Mouse (Mus musculus) liver, embryonic 13.5 days (tissue): ENCODE data around the gene Tubb2a. TPM values are rescaled to one million over a fixed set of nuclear protein-coding genes. Genes with fewer than 3 reads are reported as not detected.
"Not testable (repeated sequence)": the region's sequence is repeated elsewhere in the genome, so short reads cannot be mapped to it uniquely, and the experiment has no call there.

Experiments
- ATAC-seq: fragments of 200-750 bp; cut with Nextera tagmentation; 2 replicates; pipeline ENCODE4 v1.8.0; 2017; ENCODE audit warnings: low read depth, mild to moderate bottlenecking, moderate number of reproducible peaks, moderate library complexity
- DNase-seq: peaks from one replicate; pipeline ENCODE4 v3.0.0; 2022
- H3K27ac ChIP-seq: fragments of 300-500 bp; sonication (generic); 2 replicates; pipeline ENCODE4 v1.5.1; 2015; ENCODE audit warnings: moderate library complexity, mild to moderate bottlenecking, inconsistent platforms
- H3K27me3 ChIP-seq: fragments of 300-500 bp; sonication (generic); 2 replicates; pipeline ENCODE4 v1.6.1; 2015; ENCODE audit warnings: mild to moderate bottlenecking, inconsistent platforms
- H3K36me3 ChIP-seq: fragments of 300-500 bp; sonication (generic); 2 replicates; pipeline ENCODE4 v1.6.1; 2015; ENCODE audit warnings: mild to moderate bottlenecking, inconsistent platforms
- H3K4me1 ChIP-seq: fragments of 300-500 bp; sonication (generic); replicated peaks from 2 replicates; pipeline ENCODE4 v1.6.1; 2015; ENCODE audit warnings: inconsistent platforms
- H3K4me2 ChIP-seq: fragments of 300-500 bp; sonication (generic); 2 replicates; pipeline ENCODE4 v1.6.1; 2015; ENCODE audit warnings: inconsistent platforms, mild to moderate bottlenecking, moderate library complexity
- H3K4me3 ChIP-seq: fragments of 300-500 bp; sonication (generic); replicated peaks from 2 replicates; pipeline ENCODE4 v1.5.1; 2015; ENCODE audit warnings: mild to moderate bottlenecking, inconsistent platforms
- H3K9ac ChIP-seq: fragments of 300-500 bp; sonication (generic); 2 replicates; pipeline ENCODE4 v1.6.1; 2015; ENCODE audit warnings: mild to moderate bottlenecking, inconsistent platforms
- H3K9me3 ChIP-seq: fragments of 300-500 bp; sonication (generic); replicated peaks from 2 replicates; pipeline ENCODE4 v1.6.1; 2016; ENCODE audit warnings: inconsistent platforms
- WGBS: fragments of 180-500 bp; shearing (Covaris S2); methylation state at CpG from one replicate; pipeline ENCODE4 v1.1.7; 2015; ENCODE audit not compliant: insufficient replicate concordance; 5-methylcytosine and 5-hydroxymethylcytosine counted together
- polyA plus RNA-seq: library from polyadenylated mRNA; unstranded; fragments of >200 nt; fragmentation: Nextera tagmentation; extraction: Ambion mirVana; gene quantifications from 2 replicates; pipeline ENCODE4 v1.2.1, GENCODE M21; 2015

Tubb2a gene
- polyA plus RNA-seq, 1 experiment from 2014 or later = 67.7 TPM

DNA sequence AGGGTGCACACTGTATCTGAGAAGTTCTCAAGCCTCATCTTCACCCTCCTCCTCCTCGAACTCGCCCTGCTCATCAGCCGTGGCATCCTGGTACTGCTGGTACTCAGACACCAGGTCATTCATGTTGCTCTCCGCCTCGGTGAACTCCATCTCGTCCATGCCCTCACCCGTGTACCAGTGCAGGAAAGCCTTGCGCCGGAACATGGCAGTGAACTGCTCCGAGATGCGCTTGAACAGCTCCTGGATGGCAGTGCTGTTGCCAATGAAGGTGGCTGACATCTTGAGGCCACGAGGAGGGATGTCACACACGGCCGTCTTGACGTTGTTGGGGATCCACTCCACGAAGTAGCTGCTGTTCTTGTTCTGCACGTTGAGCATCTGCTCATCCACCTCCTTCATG lies 3.4 kb downstream of the Tubb2a start:
- H3K27me3 ChIP-seq, H3K9me3 ChIP-seq, H3K4me3 ChIP-seq, H3K27ac ChIP-seq, H3K9ac ChIP-seq, DNase-seq, H3K4me2 ChIP-seq, ATAC-seq: not testable (repeated sequence)
- 67% methylated on average over 11 of the region's 17 CpGs for WGBS
- Histone ChIP-seq H3K4me1 (peaks cover 23% of the 10 kb centered on the region), H3K36me3 (peaks cover 13% of the 10 kb centered on the region)

GRCm38 (mm10) chr13:34072847-34073246 lies 5.0 kb downstream of the Tubb2a start:
- ATAC-seq = no peak
- peaks cover 13% of the 10 kb centered on the region for H3K4me1 ChIP-seq
- no peak overlapping the region for H3K27ac ChIP-seq
- H3K4me3 ChIP-seq = no peak overlapping the region
- H3K9ac ChIP-seq = no peak overlapping the region
- H3K4me2 ChIP-seq = no peak overlapping the region
- 73% methylated on average over 3 of the region's 3 CpGs for WGBS
- DNase-seq = no peak
- H3K27me3 ChIP-seq = no peaks in the 10 kb centered on the region
- H3K36me3 ChIP-seq = peaks cover 13% of the 10 kb centered on the region
- H3K9me3 ChIP-seq = no peaks in the 10 kb centered on the region

DNA sequence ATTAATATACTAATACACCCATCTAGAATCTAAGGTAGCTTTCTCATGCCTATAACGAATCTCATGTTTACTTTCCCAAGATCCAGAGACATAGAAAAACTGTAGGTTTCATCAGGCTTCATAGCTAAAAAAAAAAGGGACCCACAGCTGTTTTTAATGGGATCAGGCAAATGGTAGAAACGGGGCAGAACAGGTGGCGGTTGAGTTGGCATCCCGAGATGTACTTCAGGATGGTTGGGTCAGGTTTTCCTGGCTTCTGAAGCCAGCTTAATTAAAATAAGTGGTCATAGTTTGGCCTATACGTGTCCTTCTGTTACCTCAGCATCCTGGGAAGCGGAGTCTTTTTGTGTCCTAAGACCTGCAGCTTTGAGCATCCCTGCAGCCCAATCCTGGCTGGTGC lies 6.0 kb downstream of the Tubb2a start:
- Histone ChIP-seq H3K4me1 (peaks cover 6% of the 10 kb centered on the region), H3K27ac (no peak overlapping the region), H3K27me3 (no peaks in the 10 kb centered on the region), H3K4me3 (no peak overlapping the region), H3K4me2 (no peak overlapping the region), H3K9ac (no peak overlapping the region), H3K36me3 (peaks cover 13% of the 10 kb centered on the region), H3K9me3 (no peaks in the 10 kb centered on the region)
- 74% methylated on average over 6 of the region's 6 CpGs for WGBS
- DNase-seq (no peak), ATAC-seq (no peak)

DNA sequence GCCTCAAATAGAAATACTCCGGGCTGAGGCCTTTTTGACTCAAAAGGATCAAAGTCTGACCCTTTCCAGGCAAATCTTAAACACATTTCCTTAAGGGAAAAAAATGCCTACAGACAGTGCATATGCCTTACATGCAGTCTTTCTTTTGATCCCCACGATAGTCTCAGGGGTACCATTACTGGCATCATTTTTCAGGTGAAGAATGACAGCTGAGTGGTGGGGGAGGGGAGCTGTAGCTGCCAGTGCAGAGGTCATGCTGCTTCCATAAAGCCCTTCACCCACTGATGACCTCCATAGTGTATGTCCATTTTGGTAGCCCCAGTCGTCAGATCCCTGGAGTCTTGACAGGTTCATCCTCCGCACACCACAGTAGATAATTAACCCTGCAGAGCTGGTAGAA lies 7.5 kb downstream of the Tubb2a start:
- no peak for DNase-seq
- no peaks in the 10 kb centered on the region for H3K9me3 ChIP-seq
- no peak overlapping the region for H3K4me2 ChIP-seq
- no peak for ATAC-seq
- H3K27ac ChIP-seq = no peak overlapping the region
- no peak overlapping the region for H3K4me3 ChIP-seq
- H3K4me1 ChIP-seq = no peaks in the 10 kb centered on the region; the same call in 1 of the 2 replicates
- peaks cover 6% of the 10 kb centered on the region for H3K36me3 ChIP-seq
- WGBS = 71% methylated on average over 4 of the region's 4 CpGs
- no peak overlapping the region for H3K9ac ChIP-seq
- no peaks in the 10 kb centered on the region for H3K27me3 ChIP-seq

GRCm38 (mm10) chr13:34066351-34066750 lies 11.5 kb downstream of the Tubb2a start:
- Histone ChIP-seq H3K9me3 (no peaks in the 10 kb centered on the region), H3K4me2 (no peak overlapping the region), H3K4me1 (no peaks in the 10 kb centered on the region; the same call in 1 of the 2 replicates), H3K36me3 (no peaks in the 10 kb centered on the region), H3K4me3 (no peak overlapping the region), H3K27ac (no peak overlapping the region), H3K9ac (no peak overlapping the region), H3K27me3 (no peaks in the 10 kb centered on the region)
- DNase-seq (no peak), ATAC-seq (no peak)
- WGBS = 53% methylated on average over 1 of the region's 1 CpGs

DNA sequence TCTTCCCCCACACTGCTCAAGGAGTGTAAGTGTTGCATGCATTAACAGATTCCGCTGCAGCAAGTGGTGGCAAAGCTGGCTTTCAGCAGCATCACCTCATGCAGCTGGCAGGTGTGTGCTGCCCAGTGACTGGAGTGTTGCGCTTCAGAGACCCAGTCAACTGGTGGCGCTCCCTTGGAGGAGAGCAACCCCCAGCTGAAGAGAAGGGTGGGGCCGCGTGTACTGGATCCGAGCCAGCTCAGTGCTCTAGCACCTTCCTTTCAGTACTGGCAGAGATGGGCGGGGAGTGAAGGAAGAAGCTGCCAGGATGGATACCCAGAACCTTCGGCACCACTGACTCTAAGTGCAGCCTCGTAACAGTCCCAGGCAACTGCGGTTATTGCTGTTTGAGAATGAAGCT lies 15.3 kb downstream of the Tubb2a start:
- H3K4me2 ChIP-seq = no peak overlapping the region
- H3K36me3 ChIP-seq = no peaks in the 10 kb centered on the region
- WGBS = 74% methylated on average over 10 of the region's 10 CpGs
- H3K27ac ChIP-seq = no peak overlapping the region
- no peaks in the 10 kb centered on the region for H3K9me3 ChIP-seq
- no peak overlapping the region for H3K4me3 ChIP-seq
- H3K9ac ChIP-seq = no peak overlapping the region
- ATAC-seq (no peak), DNase-seq (no peak)
- H3K4me1 ChIP-seq = no peaks in the 10 kb centered on the region
- no peaks in the 10 kb centered on the region for H3K27me3 ChIP-seq

DNA sequence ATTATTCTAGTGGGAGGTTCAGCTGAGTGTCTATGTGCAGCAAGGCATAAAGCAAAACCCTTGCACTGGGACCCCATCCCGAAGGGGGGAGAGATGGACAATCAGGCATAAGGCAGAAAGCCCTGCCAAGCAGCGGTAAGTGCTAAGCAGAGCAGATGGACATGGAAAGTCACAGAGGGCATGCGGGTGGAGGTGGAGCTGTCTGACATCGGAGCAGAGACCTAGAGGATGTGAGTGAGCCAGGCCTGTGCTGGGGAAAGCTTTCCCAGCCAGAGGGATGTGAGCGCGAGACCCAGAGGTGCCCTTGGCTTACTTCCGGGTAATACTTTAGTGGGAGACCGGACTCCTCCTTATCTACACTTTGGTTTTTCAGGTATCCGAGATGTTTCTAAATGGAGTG lies 17.7 kb downstream of the Tubb2a start:
- no peaks in the 10 kb centered on the region for H3K27me3 ChIP-seq
- no peak overlapping the region for H3K27ac ChIP-seq
- peaks cover 7% of the 10 kb centered on the region for H3K36me3 ChIP-seq
- 74% methylated on average over 9 of the region's 9 CpGs for WGBS
- no peak overlapping the region for H3K9ac ChIP-seq
- no peaks in the 10 kb centered on the region for H3K4me1 ChIP-seq
- ATAC-seq (no peak), DNase-seq (no peak)
- H3K9me3 ChIP-seq = no peaks in the 10 kb centered on the region
- H3K4me3 ChIP-seq = no peak overlapping the region
- H3K4me2 ChIP-seq = no peak overlapping the region

- no peak for ATAC-seq
- no peaks in the 10 kb centered on the region for H3K27me3 ChIP-seq
- no peak overlapping the region for H3K4me3 ChIP-seq
- H3K27ac ChIP-seq = no peak overlapping the region
- no peak for DNase-seq
- no peaks in the 10 kb centered on the region for H3K9me3 ChIP-seq
- no peak overlapping the region for H3K9ac ChIP-seq
- peaks cover 7% of the 10 kb centered on the region for H3K36me3 ChIP-seq
- 68% methylated on average over 1 of the region's 1 CpGs for WGBS
- peaks cover 8% of the 10 kb centered on the region for H3K4me1 ChIP-seq
- no peak overlapping the region for H3K4me2 ChIP-seq
Measured at GRCm38 (mm10) chr13:34057252-34057651, 20.6 kb downstream of the Tubb2a start.

DNA sequence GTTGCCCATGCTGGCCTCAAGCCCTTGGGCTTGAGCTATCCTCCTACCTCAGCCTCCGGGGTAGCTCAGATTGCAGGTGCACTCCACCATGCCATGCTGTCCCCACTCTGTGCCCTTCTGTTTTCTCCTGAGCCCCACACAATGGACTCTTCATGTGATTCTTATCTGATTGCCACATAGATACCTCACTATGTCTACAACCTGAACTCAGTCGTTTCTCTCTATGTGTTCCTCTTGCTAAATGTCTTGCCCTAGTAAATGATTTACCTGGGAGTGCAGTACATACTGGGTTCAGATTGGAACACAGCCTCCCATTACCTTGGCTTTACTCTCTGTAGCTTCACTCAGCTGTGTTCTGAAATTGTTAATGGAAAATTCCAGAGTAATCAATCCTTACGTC lies 22.8 kb downstream of the Tubb2a start:
- ATAC-seq (peak; percentile 81), DNase-seq (no peak)
- Histone ChIP-seq H3K9me3 (no peaks in the 10 kb centered on the region), H3K4me3 (no peak overlapping the region), H3K36me3 (peaks cover 7% of the 10 kb centered on the region), H3K9ac (no peak overlapping the region), H3K4me1 (peaks cover 8% of the 10 kb centered on the region), H3K4me2 (no peak overlapping the region), H3K27ac (peak overlapping the region; percentile 74), H3K27me3 (no peaks in the 10 kb centered on the region)
- 64% methylated on average over 3 of the region's 3 CpGs for WGBS

DNA sequence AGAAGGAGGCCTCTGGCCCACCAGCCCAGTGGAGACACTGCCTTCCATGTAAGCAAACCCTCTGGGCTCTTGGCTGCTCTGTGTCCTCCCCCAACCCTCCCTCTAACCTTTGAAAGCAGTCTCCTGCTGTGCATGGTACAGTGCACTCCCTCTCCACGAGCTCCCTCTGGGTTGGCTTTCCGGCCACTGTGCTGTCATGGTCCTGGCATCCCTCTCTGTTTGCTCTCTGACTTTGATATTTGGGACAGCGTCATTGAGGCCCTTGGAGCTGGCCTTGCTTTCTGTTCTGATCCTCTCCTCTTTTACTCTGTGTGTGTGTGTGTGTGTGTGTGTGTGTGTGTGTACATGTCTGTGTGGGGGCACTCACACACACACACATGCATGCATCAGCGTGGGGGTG lies 23.4 kb downstream of the Tubb2a start:
- H3K9ac ChIP-seq = no peak overlapping the region
- peaks cover 7% of the 10 kb centered on the region for H3K36me3 ChIP-seq
- ATAC-seq (peak; percentile 63), DNase-seq (no peak)
- H3K9me3 ChIP-seq = no peaks in the 10 kb centered on the region
- no peaks in the 10 kb centered on the region for H3K27me3 ChIP-seq
- WGBS = 58% methylated on average over 4 of the region's 4 CpGs
- H3K27ac ChIP-seq = peak overlapping the region; percentile 74
- H3K4me3 ChIP-seq = no peak overlapping the region
- peaks cover 8% of the 10 kb centered on the region for H3K4me1 ChIP-seq
- no peak overlapping the region for H3K4me2 ChIP-seq

GRCm38 (mm10) chr13:34053673-34054282 lies 24.0 kb downstream of the Tubb2a start:
- DNase-seq = no peak
- H3K27ac ChIP-seq = peak overlapping the region; percentile 74

GRCm38 (mm10) chr13:34051692-34052091 lies 26.1 kb downstream of the Tubb2a start:
- WGBS = 55% methylated on average over 3 of the region's 3 CpGs
- no peak overlapping the region for H3K27ac ChIP-seq

More at GRCm38 (mm10) chr13:34053673-34054282, 24.0 kb downstream of the Tubb2a start:
- ATAC-seq = no peak
- Histone ChIP-seq H3K4me2 (no peak overlapping the region), H3K36me3 (peaks cover 7% of the 10 kb centered on the region), H3K27me3 (no peaks in the 10 kb centered on the region), H3K9ac (no peak overlapping the region), H3K9me3 (no peaks in the 10 kb centered on the region), H3K4me3 (no peak overlapping the region), H3K4me1 (peaks cover 8% of the 10 kb centered on the region)
- 72% methylated on average over 13 of the region's 13 CpGs for WGBS

More at GRCm38 (mm10) chr13:34051692-34052091, 26.1 kb downstream of the Tubb2a start:
- Histone ChIP-seq H3K27me3 (no peaks in the 10 kb centered on the region), H3K4me1 (peaks cover 8% of the 10 kb centered on the region), H3K4me2 (no peak overlapping the region), H3K9ac (no peak overlapping the region), H3K4me3 (no peak overlapping the region), H3K9me3 (no peaks in the 10 kb centered on the region), H3K36me3 (peaks cover 10% of the 10 kb centered on the region)
- ATAC-seq (no peak), DNase-seq (no peak)
